Mouse (Mus musculus): ENCODE data around the gene Mrgpre.

DNA sequence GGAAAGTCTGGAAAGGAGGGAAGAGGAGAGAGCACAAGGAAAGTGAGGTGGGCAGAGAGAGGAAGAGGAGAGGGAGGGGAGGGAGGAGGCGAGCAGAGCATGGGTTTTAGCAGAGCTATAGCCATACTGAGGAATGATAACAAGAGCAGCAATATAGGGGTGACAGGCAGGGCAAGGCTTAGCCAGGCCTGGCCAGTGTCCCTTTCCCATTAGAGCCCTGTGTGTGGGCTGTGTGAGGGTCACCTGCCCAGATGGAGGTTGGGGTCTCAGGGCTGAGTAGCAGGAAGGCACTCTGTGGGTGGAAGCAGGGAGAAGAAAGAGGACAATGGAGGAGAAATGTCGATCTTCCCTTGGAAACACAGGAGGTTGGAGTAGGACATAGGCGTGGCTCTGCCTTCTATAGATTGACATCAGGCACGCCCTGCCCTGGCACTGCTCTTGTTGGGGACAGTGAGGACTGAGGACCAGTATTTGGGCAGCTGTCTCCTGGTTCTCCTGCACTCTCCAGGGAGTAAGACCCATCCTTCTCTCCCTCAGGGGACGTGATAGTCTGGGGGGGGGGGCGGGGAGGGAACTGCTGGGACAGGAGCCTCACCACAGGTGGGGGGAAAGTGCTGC lies 813 bp downstream of the Mrgpre start:
- TF ChIP-seq CTCF (conservative IDR thresholded peaks at IDR 0.05; ENCODE audit: insufficient read depth, insufficient read length, low read depth, low read length) (no peak), POLR2A (IDR thresholded peaks at IDR 0.05; ENCODE audit: low read depth, low read length) (no peak)
